Mouse (Mus musculus): Measurements from ENCODE around the gene Igf2bp3.

The Igf2bp3 gene

GRCm38 (mm10) chr6:49132352-49133090 is 82.2 kb downstream of the Igf2bp3 start:
- DNase-seq (ENCODE audit: low read depth) = no peak

GRCm38 (mm10) chr6:49131855-49132254 is 82.9 kb downstream of the Igf2bp3 start:
- DNase-seq (ENCODE audit: low read depth) = no peak

GRCm38 (mm10) chr6:49130328-49130727 is 84.4 kb downstream of the Igf2bp3 start:
- no peak for DNase-seq (ENCODE audit: low read depth)

- no peak for DNase-seq (ENCODE audit: low read depth)
Measured at GRCm38 (mm10) chr6:49120370-49120769, 94.4 kb downstream of the Igf2bp3 start.

- DNase-seq (ENCODE audit: low read depth) = no peak
Measured at GRCm38 (mm10) chr6:49119462-49120135, 95.2 kb downstream of the Igf2bp3 start.

GRCm38 (mm10) chr6:49118446-49118845 is 96.3 kb downstream of the Igf2bp3 start:
- no peak for DNase-seq (ENCODE audit: low read depth)

GRCm38 (mm10) chr6:49116241-49116640 is 98.5 kb downstream of the Igf2bp3 start:
- DNase-seq (ENCODE audit: low read depth) = no peak

- no peak for DNase-seq (ENCODE audit: low read depth)
Measured at GRCm38 (mm10) chr6:49115550-49115949, 99.2 kb downstream of the Igf2bp3 start.

GRCm38 (mm10) chr6:49114457-49114856 is 100.3 kb downstream of the Igf2bp3 start:
- DNase-seq (ENCODE audit: low read depth) = no peak

GRCm38 (mm10) chr6:49113895-49114294 is 100.9 kb downstream of the Igf2bp3 start:
- no peak for DNase-seq (ENCODE audit: low read depth)

- DNase-seq (ENCODE audit: low read depth) = no peak
Measured at GRCm38 (mm10) chr6:49109196-49109595, 105.6 kb downstream of the Igf2bp3 start.

GRCm38 (mm10) chr6:49106746-49107500 is 107.8 kb downstream of the Igf2bp3 start:
- DNase-seq (ENCODE audit: low read depth) = no peak

- DNase-seq (ENCODE audit: low read depth) = no peak
Measured at GRCm38 (mm10) chr6:49099086-49099485, 115.7 kb downstream of the Igf2bp3 start.

GRCm38 (mm10) chr6:49097596-49098110 is 117.1 kb downstream of the Igf2bp3 start:
- no peak for DNase-seq (ENCODE audit: low read depth)

GRCm38 (mm10) chr6:49096933-49097461 is 117.8 kb downstream of the Igf2bp3 start:
- DNase-seq (ENCODE audit: low read depth) = no peak

- DNase-seq (ENCODE audit: low read depth) = no peak
Measured at GRCm38 (mm10) chr6:49096421-49096820, 118.3 kb downstream of the Igf2bp3 start.

- DNase-seq (ENCODE audit: low read depth) = no peak
Measured at GRCm38 (mm10) chr6:49094968-49095367, 119.8 kb downstream of the Igf2bp3 start.

GRCm38 (mm10) chr6:49083008-49083407 is 131.7 kb downstream of the Igf2bp3 start:
- DNase-seq (ENCODE audit: low read depth) = no peak

- no peak for DNase-seq (ENCODE audit: low read depth)
Measured at GRCm38 (mm10) chr6:49079313-49079712, 135.4 kb downstream of the Igf2bp3 start.

- no peak for DNase-seq (ENCODE audit: low read depth)
Measured at GRCm38 (mm10) chr6:49077894-49078293, 136.9 kb downstream of the Igf2bp3 start.

GRCm38 (mm10) chr6:49074117-49074490 is 140.7 kb downstream of the Igf2bp3 start:
- no peak for DNase-seq (ENCODE audit: low read depth)

Measured in c-Kit-positive CD71-negative TER-119-negative erythroid progenitor cells, embryonic 14.5 days (primary cell).